Mouse (Mus musculus) left cerebral cortex, adult 8-10 months (tissue): ENCODE measurements around the gene Cyp2w1. TPM values are rescaled to one million over a fixed set of nuclear protein-coding genes. Genes with fewer than 3 reads are reported as not detected.
A peak's percentile ranks its signal among the peaks of the same experiment; 100 is the strongest.
"Not testable (repeated sequence)": the region's sequence is repeated elsewhere in the genome, so short reads cannot be mapped to it uniquely, and the experiment has no call there.

Experiments
- DNase-seq, 2 experiments: peaks; one replicate each; pipeline ENCODE4 v3.0.0; 2022; ENCODE audit warnings: low spot score in 2 of 2
- total RNA-seq, 4 experiments: library from RNA; stranded (reverse); gene quantifications; 2 replicates each; pipeline ENCODE4 v1.2.4; 2022

Gene Cyp2w1
- total RNA-seq, 4 experiments from 2014 or later, result not detected

DNA sequence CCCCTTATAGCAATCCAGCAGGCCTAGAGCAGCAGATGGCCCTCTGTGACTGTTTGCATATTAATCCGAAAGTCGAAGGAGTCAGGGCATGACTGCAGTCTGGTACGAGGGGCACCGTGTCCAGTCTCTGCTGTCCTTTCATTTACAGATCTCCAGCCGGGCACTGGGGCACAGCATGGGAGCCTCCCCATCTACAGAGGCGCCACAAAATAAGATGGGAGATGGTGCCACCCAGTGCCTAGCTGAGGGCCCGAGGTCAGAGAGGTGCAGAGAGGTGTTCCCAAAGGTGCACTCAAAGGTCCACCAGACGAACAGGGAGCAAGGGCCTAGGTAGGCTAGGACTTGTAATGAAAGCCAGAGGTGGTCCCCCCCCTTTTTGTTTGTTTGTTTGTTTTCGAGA, 30.8 kb downstream of the Cyp2w1 start:
- no peak for DNase-seq

- no peak for DNase-seq
These were observed 32.1 kb downstream of the Cyp2w1 start for GRCm38 (mm10) chr5:139384531-139384930.

- DNase-seq, result no peak
These were observed 33.6 kb downstream of the Cyp2w1 start for GRCm38 (mm10) chr5:139386047-139386446.

GRCm38 (mm10) chr5:139387329-139388194, 35.1 kb downstream of the Cyp2w1 start:
- no peak for DNase-seq

- no peak for DNase-seq
These were observed 35.8 kb downstream of the Cyp2w1 start for GRCm38 (mm10) chr5:139388195-139388570.

- DNase-seq, result peak in 1 of 2 experiments; percentile 61
These were observed 36.6 kb downstream of the Cyp2w1 start for GRCm38 (mm10) chr5:139388694-139389675.

GRCm38 (mm10) chr5:139389676-139390061, 37.3 kb downstream of the Cyp2w1 start:
- DNase-seq, result peak in 1 of 2 experiments; percentile 53

- not testable (repeated sequence) for DNase-seq
These were observed 38.1 kb downstream of the Cyp2w1 start for GRCm38 (mm10) chr5:139390324-139391119.

DNA sequence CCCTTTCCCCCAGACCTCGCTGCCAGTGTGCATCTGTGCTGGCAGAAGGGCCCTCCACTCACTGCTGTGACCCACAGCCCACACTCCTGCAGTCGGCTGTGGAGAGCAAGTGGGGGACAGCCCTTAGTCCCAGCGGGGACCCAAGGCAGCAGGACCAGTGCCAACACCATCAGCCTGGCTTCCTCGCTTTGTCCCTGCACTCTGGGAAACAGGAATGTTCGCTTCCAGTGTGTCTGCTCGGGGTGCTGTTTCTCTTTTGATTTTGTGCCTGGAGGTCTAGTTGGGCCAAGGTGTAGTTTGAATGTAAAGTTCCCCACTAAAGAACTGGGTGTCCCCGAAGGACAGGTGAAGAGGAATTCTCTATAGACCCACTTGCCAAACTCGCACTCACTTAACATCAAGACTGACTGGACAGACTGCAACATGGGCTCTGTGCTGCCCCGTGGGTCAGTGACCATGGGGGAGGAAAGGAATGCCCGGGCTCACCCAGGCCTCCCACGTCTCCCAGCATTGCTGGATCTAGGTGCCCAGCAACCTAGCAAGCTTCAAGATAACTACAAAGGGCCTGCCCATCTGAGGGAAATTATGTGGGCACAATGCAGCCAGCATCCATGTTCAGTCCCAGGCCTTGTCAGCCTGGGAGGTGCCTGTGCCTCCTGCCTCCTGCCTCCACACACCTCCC, 39.0 kb downstream of the Cyp2w1 start:
- no peak for DNase-seq

DNA sequence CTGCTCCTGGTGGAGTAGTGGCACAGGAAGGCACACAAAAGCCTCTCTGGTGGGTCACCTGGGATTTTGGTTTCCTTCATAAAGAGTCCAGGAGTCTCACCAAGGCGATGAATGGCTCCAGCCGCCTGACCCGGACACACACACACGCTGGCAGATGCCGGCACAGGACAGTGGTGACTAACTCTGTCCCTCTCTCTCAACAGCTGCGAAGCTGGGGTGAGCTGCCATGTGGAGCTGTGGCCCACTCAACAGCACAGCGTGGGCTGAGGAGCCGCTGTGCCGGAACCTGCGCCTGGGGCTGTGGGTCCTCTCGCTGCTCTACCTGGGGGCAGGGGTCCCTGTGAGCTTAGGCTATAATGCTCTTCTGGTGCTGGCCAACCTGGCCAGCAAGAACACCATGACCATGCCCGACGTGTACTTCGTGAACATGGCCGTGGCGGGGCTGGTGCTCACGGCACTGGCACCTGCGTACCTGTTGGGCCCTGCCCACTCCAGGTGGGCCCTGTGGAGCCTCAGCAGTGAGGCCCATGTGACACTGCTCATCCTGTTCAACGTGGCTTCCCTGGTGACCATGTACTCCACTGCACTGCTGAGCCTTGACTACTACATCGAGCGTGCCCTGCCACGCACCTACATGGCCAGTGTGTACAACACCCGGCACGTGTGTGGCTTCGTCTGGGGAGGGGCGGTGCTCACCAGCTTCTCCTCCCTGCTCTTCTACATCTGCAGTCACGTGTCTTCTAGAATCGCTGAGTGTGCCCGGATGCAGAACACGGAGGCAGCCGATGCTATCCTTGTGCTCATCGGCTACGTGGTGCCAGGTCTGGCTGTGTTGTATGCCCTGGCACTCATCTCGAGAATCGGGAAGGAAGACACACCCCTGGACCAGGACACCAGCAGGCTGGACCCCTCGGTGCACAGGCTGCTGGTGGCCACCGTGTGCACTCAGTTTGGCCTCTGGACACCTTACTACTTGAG, 40.1 kb downstream of the Cyp2w1 start:
- no peak for DNase-seq

- no peak for DNase-seq
These were observed 40.8 kb downstream of the Cyp2w1 start for GRCm38 (mm10) chr5:139393197-139393588.

DNA sequence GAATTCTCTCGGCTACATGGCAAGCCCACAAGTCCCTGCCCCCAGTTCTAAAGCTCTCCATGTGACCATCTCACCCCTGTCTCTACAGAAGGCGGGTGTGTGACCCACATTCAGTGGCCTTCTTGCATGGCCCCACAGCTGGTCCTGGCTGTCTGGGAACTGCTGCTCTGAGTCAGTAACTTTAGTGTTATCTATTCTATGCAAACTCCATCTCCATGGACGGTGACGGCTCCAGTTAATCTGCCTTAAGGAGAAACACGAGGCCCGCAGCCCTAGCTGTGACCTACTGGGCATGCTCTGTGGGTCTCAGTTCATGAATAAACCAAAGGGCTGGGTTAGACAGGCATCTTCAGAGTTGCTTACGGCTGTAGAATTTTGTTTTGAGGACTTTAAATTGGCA, 42.0 kb downstream of the Cyp2w1 start:
- DNase-seq, result no peak

- no peak for DNase-seq
These were observed 43.1 kb downstream of the Cyp2w1 start for GRCm38 (mm10) chr5:139395528-139395927.

DNA sequence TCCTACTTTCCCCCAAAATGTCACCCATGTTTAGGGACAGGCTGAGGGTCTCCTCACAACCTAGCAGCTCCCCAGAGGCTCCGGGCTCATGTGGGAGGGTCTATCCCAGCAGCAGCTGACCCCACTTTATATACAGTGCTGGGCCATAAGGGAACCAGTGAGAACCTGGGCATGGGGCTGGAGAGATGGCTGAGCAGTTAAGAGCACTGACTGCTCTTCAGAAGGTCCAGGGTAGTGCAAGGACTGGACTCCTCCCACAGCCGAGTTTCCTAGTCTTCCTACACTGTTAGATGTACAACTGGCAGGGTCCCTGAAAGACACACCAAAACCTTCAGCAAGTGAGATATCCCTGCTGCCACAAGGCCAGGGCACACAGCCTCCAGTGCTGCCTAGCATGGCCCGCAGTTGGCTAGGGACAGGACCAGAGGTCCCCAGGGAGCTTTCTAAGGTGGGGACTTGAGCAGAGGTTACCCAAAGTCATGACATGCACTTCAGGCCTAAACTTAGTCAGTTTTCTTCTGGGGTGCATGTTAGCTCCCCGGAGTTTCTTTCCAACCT, 45.0 kb downstream of the Cyp2w1 start:
- DNase-seq, result no peak

- peak; percentile 84 to 90 for DNase-seq
These were observed 45.7 kb downstream of the Cyp2w1 start for GRCm38 (mm10) chr5:139397959-139398753.

GRCm38 (mm10) chr5:139398786-139399185, 46.4 kb downstream of the Cyp2w1 start:
- no peak for DNase-seq

GRCm38 (mm10) chr5:139399991-139400390, 47.6 kb downstream of the Cyp2w1 start:
- DNase-seq, result no peak

GRCm38 (mm10) chr5:139402106-139402505, 49.7 kb downstream of the Cyp2w1 start:
- no peak for DNase-seq
